Mouse (Mus musculus) forebrain, embryonic 10.5 days (tissue): ENCODE results near the gene Fer1l5. TPM values are rescaled to one million over a fixed set of nuclear protein-coding genes. Genes with fewer than 3 reads are reported as not detected.

Experiments used
- DNase-seq: peaks from one replicate; pipeline ENCODE4 v3.0.0-alpha.2; 2017; ENCODE audit warnings: low spot score; ENCODE audit errors: extremely low spot score
- H3K27ac ChIP-seq: fragments of 300-500 bp; sonication (generic); 2 replicates; pipeline ENCODE4 v1.5.1; 2016; ENCODE audit warnings: mild to moderate bottlenecking
- H3K27me3 ChIP-seq: fragments of 300-500 bp; sonication (generic); 2 replicates; pipeline ENCODE4 v1.6.1; 2016; ENCODE audit warnings: mild to moderate bottlenecking; ENCODE audit not compliant: poor library complexity, severe bottlenecking
- H3K36me3 ChIP-seq: fragments of 300-500 bp; sonication (generic); replicated peaks from 2 replicates; pipeline ENCODE4 v1.6.1; 2016; ENCODE audit warnings: mild to moderate bottlenecking, moderate library complexity
- H3K4me1 ChIP-seq: fragments of 300-500 bp; sonication (generic); 2 replicates; pipeline ENCODE4 v1.6.1; 2016
- H3K4me3 ChIP-seq: fragments of 300-500 bp; sonication (generic); 2 replicates; pipeline ENCODE4 v1.5.1; 2016; ENCODE audit warnings: mild to moderate bottlenecking, moderate library complexity
- H3K9me3 ChIP-seq: fragments of 300-500 bp; sonication (generic); 2 replicates; pipeline ENCODE4 v1.6.1; 2016; ENCODE audit warnings: mild to moderate bottlenecking, moderate library complexity
- WGBS: fragments of 180-500 bp; shearing (Covaris S2); methylation state at CpG from one replicate; pipeline ENCODE4 v1.1.7; 2016; 5-methylcytosine and 5-hydroxymethylcytosine counted together
- polyA plus RNA-seq: library from polyadenylated mRNA; unstranded; fragments of >200 nt; fragmentation: Nextera tagmentation; extraction: Ambion mirVana; gene quantifications from 2 replicates; pipeline ENCODE4 v1.2.1, GENCODE M21; 2016

The Fer1l5 gene
- 1.4 and 1.8 TPM in 2 replicates for polyA plus RNA-seq

- WGBS = 82% methylated on average over 10 of the region's 10 CpGs
- no peaks in the 10 kb centered on the region for H3K9me3 ChIP-seq
- DNase-seq = no peak
- no peak within 1 kb of the TSS for H3K4me3 ChIP-seq
- H3K27me3 ChIP-seq = no peaks in the 10 kb centered on the region
- H3K4me1 ChIP-seq = peaks cover 15% of the 10 kb centered on the region
- H3K36me3 ChIP-seq = peaks cover 6% of the 10 kb centered on the region; the same call in 1 of the 2 replicates
- H3K27ac ChIP-seq = no peak within 1 kb of the TSS
Measured at GRCm38 (mm10) chr1:36371934-36372845, at the start of gene Fer1l5. Gene Fer1l5 (plus strand): TSS chr1:36372291.

- Histone ChIP-seq H3K27me3 (no peaks in the 10 kb centered on the region), H3K36me3 (peaks cover 13% of the 10 kb centered on the region), H3K9me3 (no peaks in the 10 kb centered on the region), H3K4me1 (peaks cover 11% of the 10 kb centered on the region), H3K27ac (no peak overlapping the region), H3K4me3 (no peak overlapping the region)
- 70% methylated on average over 9 of the region's 9 CpGs for WGBS
- no peak for DNase-seq
Measured at GRCm38 (mm10) chr1:36323076-36323475, 49.0 kb upstream of the Fer1l5 start.

- no peaks in the 10 kb centered on the region for H3K9me3 ChIP-seq
- peak; percentile 34 for DNase-seq
- no peak overlapping the region for H3K4me3 ChIP-seq
- H3K27ac ChIP-seq = no peak overlapping the region
- no peaks in the 10 kb centered on the region for H3K27me3 ChIP-seq
- H3K36me3 ChIP-seq = peaks cover 13% of the 10 kb centered on the region
- WGBS = 62% methylated on average over 8 of the region's 8 CpGs
- peaks cover 11% of the 10 kb centered on the region for H3K4me1 ChIP-seq
Measured at GRCm38 (mm10) chr1:36323746-36324448, 48.2 kb upstream of the Fer1l5 start.

GRCm38 (mm10) chr1:36325900-36326321 is 46.2 kb upstream of the Fer1l5 start:
- no peaks in the 10 kb centered on the region for H3K27me3 ChIP-seq
- no peak overlapping the region for H3K4me3 ChIP-seq
- WGBS = 93% methylated on average over 2 of the region's 2 CpGs
- H3K9me3 ChIP-seq = no peaks in the 10 kb centered on the region
- no peak for DNase-seq
- peaks cover 19% of the 10 kb centered on the region for H3K36me3 ChIP-seq
- peaks cover 11% of the 10 kb centered on the region for H3K4me1 ChIP-seq
- H3K27ac ChIP-seq = no peak overlapping the region

GRCm38 (mm10) chr1:36326815-36327214 is 45.3 kb upstream of the Fer1l5 start:
- H3K9me3 ChIP-seq = no peaks in the 10 kb centered on the region
- H3K36me3 ChIP-seq = peaks cover 26% of the 10 kb centered on the region
- no peak overlapping the region for H3K27ac ChIP-seq
- WGBS = 82% methylated on average over 2 of the region's 2 CpGs
- DNase-seq = no peak
- no peaks in the 10 kb centered on the region for H3K27me3 ChIP-seq
- H3K4me3 ChIP-seq = no peak overlapping the region
- H3K4me1 ChIP-seq = peaks cover 11% of the 10 kb centered on the region

- H3K4me1 ChIP-seq = no peaks in the 10 kb centered on the region
- H3K36me3 ChIP-seq = peaks cover 54% of the 10 kb centered on the region
- H3K27ac ChIP-seq = no peak overlapping the region
- no peak overlapping the region for H3K4me3 ChIP-seq
- no peaks in the 10 kb centered on the region for H3K9me3 ChIP-seq
- WGBS = 84% methylated on average over 6 of the region's 6 CpGs
- no peaks in the 10 kb centered on the region for H3K27me3 ChIP-seq
- no peak for DNase-seq
Measured at GRCm38 (mm10) chr1:36331743-36332142, 40.3 kb upstream of the Fer1l5 start.

GRCm38 (mm10) chr1:36332955-36333887 is 38.9 kb upstream of the Fer1l5 start:
- H3K36me3 ChIP-seq = peaks cover 62% of the 10 kb centered on the region
- no peaks in the 10 kb centered on the region for H3K9me3 ChIP-seq

GRCm38 (mm10) chr1:36342547-36342946 is 29.5 kb upstream of the Fer1l5 start:
- no peaks in the 10 kb centered on the region for H3K4me1 ChIP-seq
- no peaks in the 10 kb centered on the region for H3K27me3 ChIP-seq
- H3K9me3 ChIP-seq = no peaks in the 10 kb centered on the region
- peaks cover 99% of the 10 kb centered on the region for H3K36me3 ChIP-seq
- WGBS = 95% methylated on average over 6 of the region's 6 CpGs
- DNase-seq = no peak
- H3K4me3 ChIP-seq = no peak overlapping the region
- H3K27ac ChIP-seq = no peak overlapping the region

More at GRCm38 (mm10) chr1:36332955-36333887, 38.9 kb upstream of the Fer1l5 start:
- no peaks in the 10 kb centered on the region for H3K27me3 ChIP-seq
- H3K27ac ChIP-seq = no peak overlapping the region
- H3K4me1 ChIP-seq = no peaks in the 10 kb centered on the region
- WGBS = 85% methylated on average over 14 of the region's 14 CpGs
- no peak for DNase-seq
- H3K4me3 ChIP-seq = no peak overlapping the region

GRCm38 (mm10) chr1:36352351-36352750 is 19.7 kb upstream of the Fer1l5 start:
- Histone ChIP-seq H3K36me3 (peaks cover 98% of the 10 kb centered on the region), H3K9me3 (no peaks in the 10 kb centered on the region), H3K4me3 (no peak overlapping the region), H3K27ac (no peak overlapping the region), H3K27me3 (no peaks in the 10 kb centered on the region), H3K4me1 (no peaks in the 10 kb centered on the region)
- no peak for DNase-seq
- WGBS = 95% methylated on average over 4 of the region's 4 CpGs

GRCm38 (mm10) chr1:36356955-36357695 is 15.0 kb upstream of the Fer1l5 start:
- DNase-seq = no peak
- H3K27ac ChIP-seq = no peak overlapping the region
- no peaks in the 10 kb centered on the region for H3K4me1 ChIP-seq
- peaks cover 96% of the 10 kb centered on the region for H3K36me3 ChIP-seq
- no peaks in the 10 kb centered on the region for H3K27me3 ChIP-seq
- H3K9me3 ChIP-seq = no peaks in the 10 kb centered on the region
- WGBS = 95% methylated on average over 5 of the region's 5 CpGs
- H3K4me3 ChIP-seq = no peak overlapping the region

- Histone ChIP-seq H3K4me3 (peak overlapping the region; percentile 96), H3K36me3 (peaks cover 46% of the 10 kb centered on the region), H3K9me3 (no peaks in the 10 kb centered on the region), H3K4me1 (peaks cover 19% of the 10 kb centered on the region), H3K27me3 (no peaks in the 10 kb centered on the region), H3K27ac (no peak overlapping the region; the same call in 1 of the 2 replicates)
- DNase-seq = no peak
- WGBS = 73% methylated on average over 12 of the region's 12 CpGs
Measured at GRCm38 (mm10) chr1:36367698-36368097, 4.4 kb upstream of the Fer1l5 start.
